Mouse (Mus musculus) A20 (cell line): ENCODE measurements around the gene Irf3.

Source experiments
- DNase-seq: peaks from one replicate; pipeline ENCODE4 v3.0.0-alpha.2; 2011; ENCODE audit warnings: low read depth, low spot score

Gene Irf3

DNA sequence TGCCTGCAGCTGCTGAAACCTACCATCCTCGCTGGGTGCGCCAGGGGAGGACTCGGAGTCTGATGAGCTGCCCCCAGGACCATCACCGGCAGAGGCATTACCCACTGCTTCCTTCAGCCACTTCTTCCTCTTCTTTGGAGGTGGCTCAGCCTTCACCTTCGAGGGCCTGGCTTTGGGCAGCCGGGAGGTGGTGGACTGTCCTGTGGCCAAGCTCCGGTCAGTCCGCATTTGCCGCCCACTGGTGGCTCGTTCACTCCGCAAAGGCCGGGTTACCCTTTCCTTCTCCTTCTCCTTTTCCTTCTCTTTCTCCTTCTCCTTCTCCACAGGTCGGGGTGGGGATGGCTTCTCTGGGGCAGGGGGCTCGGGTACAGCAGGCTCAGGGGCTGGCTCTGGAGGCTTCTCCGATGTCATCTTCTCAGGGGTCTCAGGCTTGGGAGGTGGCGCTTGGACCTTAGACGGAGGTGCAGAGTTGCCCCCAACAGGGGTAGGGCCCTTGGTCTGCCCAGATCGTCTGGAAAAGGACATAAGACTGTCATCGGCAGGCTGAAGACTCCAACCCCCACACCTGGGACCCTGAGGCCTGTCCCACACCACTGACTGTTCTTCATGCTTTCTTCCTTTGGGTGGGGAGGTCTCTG is 36.4 kb downstream of the Irf3 start:
- DNase-seq = no peak

DNA sequence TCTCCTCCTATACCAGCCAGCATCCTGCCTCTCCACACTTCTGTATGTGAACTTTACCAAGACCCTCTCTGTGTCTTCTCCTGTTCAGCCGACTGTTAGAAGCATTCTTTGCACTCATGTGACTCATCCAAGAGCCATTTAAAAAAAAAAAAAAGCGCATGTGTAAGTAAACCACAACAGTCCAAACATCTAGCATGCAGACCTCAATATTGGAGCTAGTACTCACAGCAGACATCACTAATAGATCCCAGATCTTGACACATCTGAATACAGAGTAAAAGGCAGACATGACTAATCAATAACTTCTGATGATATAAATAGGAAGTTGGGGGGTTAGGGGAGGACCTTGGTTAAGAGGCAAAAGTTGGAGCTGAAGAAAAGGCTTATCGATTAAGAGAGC is 38.2 kb downstream of the Irf3 start:
- DNase-seq = no peak

DNA sequence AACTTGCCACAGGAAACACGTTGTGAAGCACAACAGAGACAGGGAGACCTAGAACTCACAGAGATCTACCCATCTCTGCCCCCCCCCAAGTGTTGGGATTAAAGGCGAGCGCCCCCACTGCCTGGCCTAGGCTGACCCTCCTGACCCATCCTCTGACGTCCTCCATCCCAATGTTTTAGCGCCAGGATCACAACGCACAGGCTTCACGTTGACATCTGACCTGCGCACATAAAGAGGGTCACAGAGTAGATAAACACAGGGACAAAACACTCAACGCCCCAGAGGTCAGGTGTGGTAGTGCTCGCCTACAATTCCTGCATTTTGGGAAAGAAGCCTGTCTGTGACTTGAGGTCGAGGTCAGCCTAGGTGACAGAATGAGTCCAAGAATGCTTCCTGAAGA is 39.3 kb downstream of the Irf3 start:
- DNase-seq = no peak

DNA sequence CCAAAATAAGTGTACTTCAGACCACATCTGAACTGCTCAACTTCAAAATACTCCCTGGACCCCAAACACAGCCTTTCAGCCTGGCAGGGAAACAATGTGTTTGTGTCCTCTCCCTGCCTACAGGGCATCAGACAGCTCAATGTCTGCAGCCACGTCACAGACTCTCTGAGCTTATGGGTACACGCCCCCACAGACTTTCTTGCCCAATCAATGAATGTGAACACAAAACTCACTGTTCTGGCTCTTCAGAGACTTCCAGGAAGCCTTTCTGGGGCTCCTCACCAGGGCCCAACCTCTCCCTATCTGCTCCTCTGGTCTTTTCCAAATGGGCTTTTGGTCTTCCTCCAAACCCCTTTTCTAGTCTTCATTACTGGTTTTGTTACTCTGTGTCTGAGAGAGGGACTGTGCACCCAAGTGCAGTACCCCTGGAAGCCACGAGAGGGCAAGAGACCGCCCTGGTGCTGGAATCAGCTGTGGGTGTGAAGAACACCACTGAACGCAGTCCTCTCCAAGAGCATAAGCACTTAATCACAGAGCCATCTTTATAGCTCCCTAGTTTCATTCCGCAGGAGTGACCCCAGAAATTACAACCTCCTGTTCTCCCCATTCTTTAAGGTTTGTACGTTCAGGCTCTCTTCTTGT is 40.4 kb downstream of the Irf3 start:
- peak; percentile 63 for DNase-seq

DNA sequence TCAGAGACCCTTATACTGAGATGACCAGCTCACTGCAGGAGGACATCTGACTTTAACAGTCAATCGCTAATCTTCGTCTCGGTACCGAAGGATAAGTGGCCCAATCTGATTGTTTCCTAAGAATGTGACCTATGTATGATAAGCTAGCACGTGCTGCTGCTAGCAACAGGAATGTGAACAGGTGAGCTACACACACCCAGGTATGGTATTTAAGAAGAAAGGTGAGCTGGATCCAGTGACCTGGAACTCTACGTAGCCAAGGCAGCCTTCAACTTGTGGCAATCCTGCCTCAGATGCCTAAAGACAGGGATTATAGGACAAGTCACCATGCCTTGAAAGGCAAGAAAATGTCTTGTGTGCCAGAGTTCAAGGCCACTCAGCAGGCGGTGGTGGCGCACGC is 41.0 kb downstream of the Irf3 start:
- DNase-seq = no peak

DNA sequence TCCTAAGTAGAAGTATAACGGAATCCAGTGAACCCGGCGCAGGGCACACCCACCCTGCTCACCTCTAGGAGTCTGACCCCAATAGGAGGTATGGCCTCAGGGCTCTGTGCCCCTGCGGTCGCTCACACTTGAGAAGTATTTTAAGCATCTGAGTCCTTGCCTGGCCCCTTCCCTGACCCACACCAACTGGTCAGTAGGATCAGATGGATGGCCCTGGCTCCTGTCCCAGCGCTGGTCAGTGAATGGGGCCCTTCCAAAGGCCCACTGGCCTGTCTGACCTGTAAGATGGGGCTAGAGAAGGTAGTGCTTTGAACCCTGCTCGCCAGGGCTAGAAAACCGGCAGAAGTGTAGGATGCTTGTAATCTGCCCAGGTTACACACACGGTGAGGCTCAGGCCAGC is 43.4 kb downstream of the Irf3 start:
- DNase-seq = no peak

DNA sequence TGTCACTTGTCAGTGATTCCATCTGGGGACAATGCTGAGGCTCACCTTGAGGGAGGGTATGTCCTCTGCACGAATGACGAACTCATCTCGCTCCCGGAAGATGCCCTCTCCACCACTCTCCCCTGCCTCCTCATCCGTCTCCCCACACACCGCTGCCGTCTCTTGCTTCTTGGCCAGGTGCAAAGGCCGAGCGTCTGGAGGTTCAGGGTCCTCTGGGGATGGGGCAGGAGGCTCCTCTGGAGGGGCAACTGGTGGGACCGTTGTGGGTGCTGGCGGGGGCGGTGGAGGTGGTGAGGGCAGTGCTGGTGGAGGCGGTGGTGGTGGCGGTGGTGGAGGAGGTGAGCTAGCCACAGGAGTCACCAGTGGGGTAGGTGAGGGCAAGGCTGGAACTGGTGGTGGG is 45.9 kb downstream of the Irf3 start:
- DNase-seq = no peak

DNA sequence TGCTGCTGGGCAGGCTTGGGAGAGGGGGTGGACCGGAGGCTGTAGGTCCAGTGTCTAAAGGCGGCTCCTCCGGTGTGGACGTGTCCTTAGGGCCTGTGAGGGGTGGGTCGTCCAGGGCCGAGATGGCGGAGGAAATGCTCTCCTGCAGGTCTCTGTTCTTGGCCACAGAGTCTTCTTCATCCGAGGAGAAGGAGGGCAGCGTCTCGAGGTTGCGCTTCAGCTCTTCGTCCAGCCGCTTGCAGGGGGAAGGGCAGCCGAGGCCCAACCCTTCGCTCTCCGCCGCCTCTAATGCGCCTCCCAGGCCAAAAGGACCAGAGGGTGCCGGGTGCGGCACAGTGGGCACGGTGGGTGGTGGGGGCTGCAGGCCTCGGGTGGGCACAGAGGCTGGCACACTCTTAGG is 48.3 kb downstream of the Irf3 start:
- no peak for DNase-seq

DNA sequence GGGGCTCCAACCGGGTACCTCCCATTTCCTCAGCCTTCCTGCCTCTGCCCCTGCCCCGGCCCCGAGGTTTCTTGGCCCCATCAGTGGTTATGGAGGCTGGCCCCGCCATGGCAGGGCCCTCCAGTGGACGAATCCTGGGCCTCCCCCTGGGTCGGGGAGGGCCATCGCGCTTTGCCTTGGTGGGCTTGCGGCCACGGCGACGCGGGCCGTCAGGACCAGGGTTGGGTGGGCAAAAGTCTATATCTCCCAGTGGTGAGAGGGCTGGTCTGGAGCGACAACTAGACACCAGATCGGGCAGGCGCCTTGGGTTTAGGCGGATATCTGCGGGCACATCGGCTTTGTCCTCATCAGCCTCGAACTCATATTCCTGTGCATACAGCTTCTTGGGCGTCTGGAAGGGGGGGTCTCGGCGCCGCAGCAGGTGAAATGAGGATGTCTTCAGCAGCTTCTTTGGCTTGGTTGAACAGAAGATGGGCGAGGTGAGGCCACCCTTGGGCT is 49.5 kb downstream of the Irf3 start:
- DNase-seq = no peak

DNA sequence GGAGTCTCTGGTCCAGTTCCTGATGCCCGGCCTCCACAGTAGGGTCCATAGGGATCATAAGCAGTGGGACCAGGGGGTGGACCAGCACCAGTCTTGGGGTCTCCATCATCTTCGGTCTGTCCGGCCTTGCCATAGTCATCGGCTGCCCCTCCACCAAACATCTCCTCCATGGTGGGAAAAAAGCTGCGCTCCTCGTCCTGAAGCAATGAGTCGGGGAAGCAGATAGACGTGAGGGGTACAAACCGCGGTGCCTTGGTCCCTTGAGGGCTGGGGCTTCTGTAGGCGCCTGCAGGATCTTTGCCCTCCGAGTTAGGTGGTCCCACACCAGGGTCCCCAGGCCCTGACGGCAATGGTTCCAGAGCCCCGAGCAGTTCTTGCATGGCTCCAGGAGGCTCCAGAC is 50.0 kb downstream of the Irf3 start:
- no peak for DNase-seq

DNA sequence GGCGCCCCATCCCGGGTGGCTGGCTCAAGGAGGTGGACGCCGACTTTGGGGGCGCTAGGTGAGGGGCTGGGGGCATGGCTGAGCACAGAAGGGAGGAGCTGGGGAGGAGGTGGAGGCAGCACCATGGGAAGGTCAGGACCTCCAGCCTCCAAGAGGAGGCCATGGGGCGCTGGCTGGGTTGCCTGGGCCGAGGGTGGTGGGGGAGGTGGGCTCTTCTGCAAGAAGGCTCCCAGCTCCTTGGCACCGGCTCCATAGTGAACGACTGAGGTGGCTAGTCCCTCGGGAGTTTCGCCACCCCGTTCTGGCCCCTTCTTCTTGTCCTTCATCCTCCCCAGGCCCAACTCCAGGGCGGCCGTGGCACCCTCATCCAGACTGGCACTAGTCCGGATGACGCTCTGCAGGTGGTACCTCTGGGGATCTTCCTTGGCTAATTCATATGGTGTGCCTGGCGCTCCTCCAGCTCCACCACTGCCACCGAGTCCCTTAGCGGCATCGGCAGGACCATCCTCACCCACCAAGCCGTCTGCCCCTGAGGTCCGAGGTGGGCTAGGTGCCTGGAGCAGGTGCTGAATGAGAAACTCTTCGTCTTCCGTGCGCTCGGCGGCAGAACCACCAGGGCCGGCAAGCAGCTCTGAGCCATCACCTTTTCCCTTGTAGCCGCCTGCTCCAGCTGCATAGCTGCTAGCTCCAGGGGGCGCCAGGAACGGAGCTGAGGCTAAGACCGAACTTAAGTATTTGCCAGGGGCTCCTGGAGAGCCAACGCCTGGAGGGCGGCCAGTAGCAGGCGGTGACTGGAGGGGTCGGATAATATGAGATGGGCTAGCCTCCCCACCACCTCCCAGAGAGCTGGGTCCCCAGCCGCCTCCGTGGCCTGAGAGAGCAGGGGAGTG is 50.8 kb downstream of the Irf3 start:
- no peak for DNase-seq

DNA sequence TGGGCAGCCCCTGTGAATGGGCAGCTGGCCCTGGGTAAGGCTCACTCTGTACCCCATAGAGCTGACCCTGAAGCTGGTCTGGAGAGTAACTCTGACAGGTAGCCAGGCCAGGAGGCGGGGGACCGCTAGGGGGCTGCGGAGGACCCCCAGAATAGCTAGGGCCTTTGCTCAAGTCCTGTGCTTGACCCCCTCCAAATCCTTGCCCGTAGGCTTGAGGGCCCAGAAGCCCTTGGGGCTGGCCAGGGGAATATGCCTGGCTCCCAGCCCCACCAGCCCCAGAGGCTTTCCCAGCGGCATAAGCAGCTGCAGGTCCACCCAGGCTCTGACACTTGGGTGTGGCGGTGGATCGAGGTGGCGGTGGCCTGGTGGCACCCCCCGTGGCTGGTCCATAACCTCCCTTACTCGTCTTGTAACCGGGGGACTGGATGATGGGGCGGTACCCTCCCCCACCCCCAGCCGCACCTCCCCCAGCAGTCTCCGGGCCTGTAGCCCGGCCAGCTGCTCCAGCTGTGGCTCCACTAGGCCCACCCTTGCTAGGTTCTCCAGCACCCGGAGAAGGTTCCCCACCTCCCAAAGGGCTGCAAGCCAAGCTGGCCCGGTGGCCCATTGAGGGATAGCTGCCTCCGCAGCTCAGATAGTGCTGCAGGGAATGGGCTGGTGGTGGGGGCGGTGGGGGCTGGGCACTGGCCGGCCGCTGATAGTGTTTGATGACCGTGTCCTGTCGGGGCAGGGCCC is 51.6 kb downstream of the Irf3 start:
- DNase-seq = no peak

DNA sequence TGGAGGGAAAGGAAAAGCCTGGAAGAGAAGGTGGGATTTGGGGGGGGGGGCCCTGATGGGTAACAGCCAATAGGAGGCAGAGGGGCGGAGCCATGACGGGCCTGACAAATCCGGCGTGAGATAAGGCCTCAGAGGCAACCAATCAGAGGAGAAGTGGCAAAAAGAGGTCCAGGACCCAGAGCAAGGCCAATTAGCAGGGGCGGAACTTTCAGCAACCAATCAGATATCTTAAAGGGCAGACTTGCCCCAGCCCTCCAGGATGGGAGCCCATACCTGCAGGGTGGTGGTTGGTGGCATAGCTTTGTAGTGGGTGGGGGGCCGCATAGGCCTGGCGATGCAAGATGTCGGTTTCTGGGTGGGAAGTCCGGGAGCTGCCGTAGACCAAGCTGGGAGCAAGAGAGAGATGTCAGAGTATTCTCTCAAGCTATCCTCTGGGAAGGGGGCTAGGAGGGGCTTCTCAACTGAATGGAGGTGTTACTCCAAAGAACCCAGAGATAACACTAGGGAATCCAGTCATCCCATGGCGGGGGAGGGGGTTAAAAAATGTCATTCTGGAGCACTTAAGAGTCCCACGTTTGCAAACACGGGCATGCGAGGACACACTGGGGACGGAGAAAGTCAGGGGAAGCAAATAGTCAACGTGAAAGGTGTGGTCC is 53.6 kb downstream of the Irf3 start:
- peak; percentile 92 for DNase-seq

DNA sequence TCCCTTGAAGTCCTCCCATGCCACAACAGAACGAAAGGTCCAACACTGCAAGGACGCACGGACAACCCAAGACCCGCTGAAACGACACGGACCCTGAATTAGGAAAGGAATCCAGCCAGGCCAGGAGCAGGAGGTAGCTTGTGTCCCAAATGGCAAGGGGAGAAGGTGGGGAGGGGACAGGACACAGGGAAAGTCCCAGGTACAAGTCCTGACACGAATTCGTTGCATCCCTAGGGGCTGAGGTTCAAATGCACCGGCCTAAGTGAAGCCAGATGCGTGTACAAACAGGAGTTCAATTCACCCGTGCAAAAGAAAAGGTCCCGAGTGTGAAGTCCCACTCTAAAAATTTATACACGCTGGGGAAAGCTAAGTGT is 54.1 kb downstream of the Irf3 start:
- DNase-seq = no peak
